Mouse (Mus musculus): ENCODE results near the gene Kcnn4. TPM values are rescaled to one million over a fixed set of nuclear protein-coding genes. Genes with fewer than 3 reads are reported as not detected.

Kcnn4 gene
- total and polyA plus RNA-seq, 3 experiments: 188 to 256 TPM; not detected in 1

DNA sequence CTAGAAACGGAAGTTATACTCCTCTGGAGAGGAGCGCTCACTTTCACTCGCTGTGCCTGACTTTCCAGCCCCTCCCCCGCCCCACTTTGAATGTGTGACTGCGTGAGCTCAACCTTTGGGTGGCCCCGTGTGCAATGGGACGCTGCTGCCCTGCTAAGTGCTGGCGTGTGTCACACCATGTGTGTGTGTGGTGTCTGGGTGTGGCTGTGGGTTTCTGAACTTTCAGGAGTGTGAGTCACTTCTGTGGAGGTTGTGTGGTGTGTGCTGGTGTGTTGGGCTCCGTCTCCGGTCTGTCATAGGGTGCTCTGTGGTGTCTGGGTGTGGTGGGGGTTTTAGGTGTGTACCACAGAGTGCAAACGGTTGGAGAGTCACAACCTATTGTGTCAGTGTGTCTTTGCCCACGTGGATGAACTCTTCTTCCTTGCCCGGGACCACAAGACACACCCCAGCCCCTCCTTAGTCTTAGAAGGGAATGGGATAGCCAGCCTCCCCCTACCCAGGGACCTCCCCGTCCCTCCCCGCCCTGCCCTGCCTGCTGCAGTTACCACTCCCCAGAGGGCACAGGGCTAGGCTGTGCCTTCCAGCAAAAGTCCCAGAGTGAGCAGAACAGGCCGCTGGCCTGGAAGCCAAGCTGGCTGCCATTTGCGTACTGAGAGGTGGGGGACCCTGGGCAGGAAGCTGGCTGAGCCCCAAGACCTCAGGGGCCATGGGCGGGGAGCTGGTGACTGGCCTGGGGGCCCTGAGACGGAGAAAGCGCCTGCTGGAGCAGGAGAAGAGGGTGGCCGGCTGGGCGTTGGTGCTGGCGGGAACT lies at the start of gene Kcnn4 (continued):
- TF ChIP-seq UBTF (IDR thresholded peaks at IDR 0.05; ENCODE audit: borderline replicate concordance, insufficient read depth, low read depth, low read length) (no peak), E2F4 (IDR thresholded peaks at IDR 0.05; ENCODE audit: borderline replicate concordance, low read depth, low read length) (no peak), POLR2A (IDR thresholded peaks at IDR 0.05; ENCODE audit: control insufficient read depth in 1 of 2, insufficient read depth in 1 of 2, low read depth in 1 of 2, low read length in 2 of 2, poor library complexity in 1 of 2) (peak; percentile 67 to 79; a peak in 3 of 4 replicates), CHD1 (IDR thresholded peaks at IDR 0.05; ENCODE audit: low read depth, low read length) (no peak), JUND (IDR thresholded peaks at IDR 0.05; ENCODE audit: low read depth, low read length) (no peak)

DNA sequence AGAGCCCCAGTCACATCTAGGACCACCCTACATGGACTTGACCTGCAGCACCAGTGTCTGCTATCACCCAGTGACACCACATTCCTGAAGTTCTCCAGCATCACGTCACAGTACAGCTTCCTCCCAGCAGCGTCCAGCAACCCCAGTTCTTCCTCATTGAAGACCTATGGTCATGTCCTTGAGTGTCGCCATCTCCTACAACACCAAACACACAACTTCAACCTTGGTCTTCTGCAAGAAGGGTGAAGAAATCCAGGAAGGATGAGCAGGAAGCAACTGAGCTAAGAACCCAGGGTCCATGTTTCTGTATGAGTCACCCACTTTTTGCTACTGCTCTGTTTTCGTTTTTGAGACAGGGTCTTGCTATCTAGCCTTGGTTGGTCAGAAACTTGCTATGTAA lies 47.5 kb upstream of the Kcnn4 start:
- no peak for TF ChIP-seq MEF2A (IDR thresholded peaks at IDR 0.05; ENCODE audit: extremely low read depth, insufficient replicate concordance, low read depth, low read length, poor library complexity, severe bottlenecking)
- TF ChIP-seq NRF1 (IDR thresholded peaks at IDR 0.05; ENCODE audit: insufficient read depth, low read depth, low read length, poor library complexity, severe bottlenecking): no peak
- TF ChIP-seq TCF12 (IDR thresholded peaks at IDR 0.05; ENCODE audit: low read depth, low read length): no peak
- no peak for TF ChIP-seq KAT2A (conservative IDR thresholded peaks at IDR 0.05; ENCODE audit: low read depth, low read length)
- TF ChIP-seq E2F4 (IDR thresholded peaks at IDR 0.05; ENCODE audit: borderline replicate concordance, low read depth, low read length): no peak
- TF ChIP-seq MYC (IDR thresholded peaks at IDR 0.05; ENCODE audit: low read depth, low read length): no peak
- no peak for TF ChIP-seq MAX (IDR thresholded peaks at IDR 0.05; ENCODE audit: low read length)
- no peak for TF ChIP-seq NELFE (IDR thresholded peaks at IDR 0.05; ENCODE audit: low read depth, low read length)
- H3K27me3 ChIP-seq (ENCODE audit: control insufficient read depth in 1 of 2, insufficient read depth in 2 of 2, low read length in 2 of 2): no peaks in the 10 kb centered on the region; a peak in 1 of 4 replicates
- H3K4me1 ChIP-seq (ENCODE audit: control insufficient read depth in 1 of 2, insufficient read depth in 2 of 2, low read length in 2 of 2): peaks cover 0 to 16% of the 10 kb centered on the region in 2 experiments; a peak in 3 of 4 replicates
- no peaks in the 10 kb centered on the region for H3K9me3 ChIP-seq (replicated peaks; ENCODE audit: insufficient read depth, low read length)
- no peak overlapping the region for H3K9ac ChIP-seq (ENCODE audit: control insufficient read depth, low read depth, low read length, poor library complexity, severe bottlenecking)
- no peaks in the 10 kb centered on the region for H3K79me2 ChIP-seq (ENCODE audit: control insufficient read depth, insufficient read depth, low read length, poor library complexity)
- H3K36me3 ChIP-seq (ENCODE audit: control insufficient read depth in 1 of 2, insufficient read depth in 2 of 2, low read length in 2 of 2): peaks cover 0 to 12% of the 10 kb centered on the region in 2 experiments; a peak in 2 of 4 replicates
- no peak for DNase-seq (ENCODE audit: low read depth, low spot score)
- no peak overlapping the region for H3K27ac ChIP-seq (ENCODE audit: control insufficient read depth, low read depth, low read length)
- H3K4me3 ChIP-seq (ENCODE audit: control insufficient read depth in 1 of 2, insufficient read depth in 1 of 2, low read depth in 2 of 2, low read length in 2 of 2): no peak overlapping the region

DNA sequence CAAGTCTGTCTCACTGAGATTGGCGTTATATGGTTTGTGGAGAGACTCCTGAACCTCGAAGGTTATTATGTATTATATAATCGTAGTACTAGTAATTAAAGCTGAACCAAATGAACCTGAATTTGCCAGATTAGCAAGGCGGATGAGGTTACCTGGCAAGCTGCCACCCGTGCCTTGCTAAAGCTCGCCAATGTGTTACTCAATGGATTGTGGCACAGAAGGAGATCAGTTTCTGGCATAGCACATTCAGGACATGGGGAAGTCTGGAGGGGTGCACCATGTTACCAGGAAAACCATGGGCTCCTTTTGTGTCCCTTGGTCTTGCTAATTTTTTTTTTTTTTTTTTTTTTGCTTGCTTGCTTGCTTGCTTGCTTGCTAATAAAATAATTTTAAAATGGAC lies 44.9 kb upstream of the Kcnn4 start:
- DNase-seq (ENCODE audit: low read depth, low spot score): no peak
- H3K36me3 ChIP-seq (ENCODE audit: control insufficient read depth in 1 of 2, insufficient read depth in 2 of 2, low read length in 2 of 2): no peaks in the 10 kb centered on the region
- H3K4me1 ChIP-seq (ENCODE audit: control insufficient read depth in 1 of 2, insufficient read depth in 2 of 2, low read length in 2 of 2): no peaks in the 10 kb centered on the region
- no peaks in the 10 kb centered on the region for H3K79me2 ChIP-seq (ENCODE audit: control insufficient read depth, insufficient read depth, low read length, poor library complexity)
- no peak overlapping the region for H3K4me3 ChIP-seq (ENCODE audit: control insufficient read depth in 1 of 2, insufficient read depth in 1 of 2, low read depth in 2 of 2, low read length in 2 of 2)
- H3K27me3 ChIP-seq (ENCODE audit: control insufficient read depth in 1 of 2, insufficient read depth in 2 of 2, low read length in 2 of 2): no peaks in the 10 kb centered on the region; a peak in 2 of 4 replicates
- no peaks in the 10 kb centered on the region for H3K9me3 ChIP-seq (replicated peaks; ENCODE audit: insufficient read depth, low read length)
- H3K9ac ChIP-seq (ENCODE audit: control insufficient read depth, low read depth, low read length, poor library complexity, severe bottlenecking): no peak overlapping the region
- H3K27ac ChIP-seq (ENCODE audit: control insufficient read depth, low read depth, low read length): no peak overlapping the region
- no peak for TF ChIP-seq GATA1 (IDR thresholded peaks at IDR 0.05; ENCODE audit: low read depth, low read length)
- TF ChIP-seq MAZ (IDR thresholded peaks at IDR 0.05; ENCODE audit: low read depth, low read length): no peak
- no peak for TF ChIP-seq CHD2 (IDR thresholded peaks at IDR 0.05; ENCODE audit: low read length)
- TF ChIP-seq KAT2A (conservative IDR thresholded peaks at IDR 0.05; ENCODE audit: low read depth, low read length): no peak
- no peak for TF ChIP-seq USF1 (IDR thresholded peaks at IDR 0.05; ENCODE audit: low read depth, low read length)
- TF ChIP-seq ELF1 (IDR thresholded peaks at IDR 0.05; ENCODE audit: low read depth, low read length): no peak
- TF ChIP-seq USF2 (IDR thresholded peaks at IDR 0.05; ENCODE audit: borderline replicate concordance in 1 of 2, insufficient read depth in 1 of 2, low read depth in 1 of 2, low read length in 2 of 2): no peak
- no peak for TF ChIP-seq MYC (IDR thresholded peaks at IDR 0.05; ENCODE audit: low read depth, low read length)
- TF ChIP-seq E2F4 (IDR thresholded peaks at IDR 0.05; ENCODE audit: borderline replicate concordance, low read depth, low read length): no peak
